Mouse (Mus musculus) olfactory bulb, adult 2 months (tissue): ENCODE results near the gene Ccdc183. TPM values are rescaled to one million over a fixed set of nuclear protein-coding genes. Genes with fewer than 3 reads are reported as not detected.

ENCODE experiments used
- H3K27ac ChIP-seq: fragments of 200-500 bp; 2 replicates; pipeline ENCODE4 v1.5.1; 2012; ENCODE audit warnings: low read depth, low read length; ENCODE audit not compliant: insufficient read depth
- H3K4me1 ChIP-seq: fragments of 200-500 bp; 2 replicates; pipeline ENCODE4 v1.6.1; 2012; ENCODE audit warnings: low read length; ENCODE audit not compliant: control insufficient read depth, insufficient read depth
- H3K4me3 ChIP-seq: fragments of 200-500 bp; 2 replicates; pipeline ENCODE4 v1.5.1; 2012; ENCODE audit warnings: mild to moderate bottlenecking, low read depth, low read length, moderate library complexity; ENCODE audit not compliant: insufficient read depth
- CTCF ChIP-seq: fragments of 200-500 bp; IDR thresholded peaks from 2 replicates; pipeline ENCODE4 v1.5.1; 2012; ENCODE audit warnings: low read depth, mild to moderate bottlenecking, low read length, moderate library complexity; ENCODE audit not compliant: insufficient read depth
- POLR2A ChIP-seq: fragments of 200-500 bp; IDR thresholded peaks from 2 replicates; pipeline ENCODE4 v1.6.1; 2012; ENCODE audit warnings: mild to moderate bottlenecking, low read depth, low read length, moderate library complexity; ENCODE audit not compliant: insufficient read depth
- WGBS: fragments of 180-500 bp; shearing (Covaris S2); methylation state at CpG from one replicate; pipeline ENCODE4 v1.1.7; 2018; 5-methylcytosine and 5-hydroxymethylcytosine counted together
- polyA plus RNA-seq: library from polyadenylated mRNA; stranded (reverse); fragments of >200 nt; gene quantifications from 2 replicates; pipeline ENCODE4 v1.2.4, GENCODE M21; 2012; ENCODE audit warnings: low replicate concordance; ENCODE audit not compliant: missing spikeins, insufficient read depth, insufficient read length

Ccdc183 gene
- polyA plus RNA-seq, 1 experiment: not detected

DNA sequence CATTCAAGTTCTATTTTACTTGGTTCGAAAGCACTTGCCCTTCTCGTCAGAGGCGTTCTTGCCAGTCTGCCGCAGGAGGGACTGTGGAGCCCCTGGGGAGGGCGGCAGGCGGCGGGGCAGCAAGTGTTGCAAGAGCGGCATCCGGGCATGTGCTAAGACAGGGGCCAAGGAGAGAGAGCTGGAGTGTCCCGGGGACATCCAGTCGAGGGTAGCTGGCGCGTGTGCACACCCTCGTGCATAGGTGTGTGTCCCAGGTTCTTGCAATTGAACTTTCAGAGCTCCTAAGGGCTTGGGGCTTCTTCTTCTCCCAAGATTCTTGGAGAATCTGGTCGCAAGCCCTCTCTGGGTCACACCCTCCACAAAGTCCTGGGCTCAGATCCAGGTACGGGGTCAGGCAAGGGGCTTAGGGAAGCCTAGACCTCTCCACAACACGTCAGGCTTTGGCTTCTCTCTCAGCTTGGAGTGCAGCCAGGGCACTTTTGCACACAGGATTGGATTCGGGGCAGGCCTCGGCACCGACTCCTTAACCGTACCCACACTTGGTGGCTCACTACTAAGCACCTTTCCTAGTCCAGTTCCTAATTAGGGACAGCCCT lies 41.9 kb downstream of the Ccdc183 start:
- Histone ChIP-seq H3K27ac (0 out of 2 replicates have a peak overlapping the region, but pooled peaks have one; percentile 56), H3K4me1 (peaks cover 51% of the 10 kb centered on the region), H3K4me3 (peak overlapping the region; percentile 69)
- TF ChIP-seq POLR2A (no peak), CTCF (no peak)
- 8% methylated on average over 21 of the region's 21 CpGs for WGBS

DNA sequence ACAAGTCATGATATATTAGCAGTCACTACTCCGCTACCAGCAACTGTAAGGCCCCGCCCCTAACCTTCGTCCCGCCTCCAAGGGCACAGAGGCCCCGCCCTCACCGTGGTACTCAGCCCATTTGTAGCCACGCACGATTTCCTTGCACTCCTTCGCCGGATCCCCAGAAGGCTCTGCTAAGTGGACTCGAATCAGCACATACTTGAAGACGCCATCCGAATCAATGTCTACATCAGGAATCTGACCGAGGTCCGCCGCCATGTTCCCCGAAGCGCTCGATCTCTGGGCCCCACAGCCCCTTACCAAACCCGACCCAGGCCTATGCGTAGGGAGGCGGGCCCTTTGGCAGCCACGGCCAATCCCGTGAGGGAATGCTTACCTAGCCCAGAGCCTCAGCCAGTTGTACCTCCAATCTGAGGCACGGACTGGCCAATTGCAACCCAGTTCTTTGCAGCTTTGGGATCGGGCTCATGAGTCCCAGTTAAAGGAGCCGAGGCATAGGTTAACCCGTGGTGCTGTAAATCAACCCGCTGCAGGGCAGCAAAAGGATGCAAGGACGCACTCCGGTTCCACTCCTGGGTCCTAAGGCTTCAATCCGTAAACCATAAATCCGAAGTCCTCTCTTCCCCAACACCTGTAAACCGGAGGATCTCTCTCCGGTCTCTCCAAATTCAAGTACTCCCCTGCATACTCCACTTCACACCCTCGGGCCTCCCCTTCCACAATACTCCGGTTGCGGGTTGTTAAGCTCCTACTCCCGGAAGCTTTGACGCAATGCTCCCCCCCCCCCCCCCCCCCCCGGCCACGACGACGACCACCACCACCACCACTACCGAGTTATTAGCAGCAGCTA lies 42.7 kb downstream of the Ccdc183 start, which contains the start of the genes Mamdc4 and Phpt1:
TSS of gene Mamdc4 (minus strand) at position 267 of the 853 bp plus-strand sequence.
TSS of gene Phpt1 (minus strand) at position 646 of the 853 bp plus-strand sequence.
- Histone ChIP-seq H3K4me3 (peak within 1 kb of the TSS; percentile 69), H3K27ac (peak within 1 kb of the TSS; percentile 96), H3K4me1 (peaks cover 46% of the 10 kb centered on the region)
- no peak for TF ChIP-seq CTCF
- TF ChIP-seq POLR2A: peak; percentile 83
- under 1% methylated on average over 44 of the region's 45 CpGs for WGBS

DNA sequence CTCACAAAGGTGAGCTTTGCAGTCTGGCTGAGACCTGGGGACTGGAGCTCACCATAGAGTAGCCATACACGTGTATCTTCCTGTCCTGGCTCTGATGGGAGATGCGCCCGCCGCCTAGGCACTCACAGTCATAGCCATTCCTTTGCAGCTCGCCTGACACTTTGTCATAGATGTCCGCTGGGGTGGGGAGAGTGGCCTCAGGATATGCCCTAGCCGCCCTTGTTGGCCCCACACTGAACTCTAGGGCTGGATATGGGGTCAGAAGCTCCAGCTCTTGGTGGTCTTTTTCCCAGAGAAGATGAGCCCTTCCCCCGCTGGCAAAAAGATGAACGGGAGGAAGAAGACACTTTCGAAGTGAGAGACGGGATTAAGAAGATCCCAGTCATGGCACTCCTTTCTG lies 43.3 kb downstream of the Ccdc183 start:
- TF ChIP-seq CTCF (no peak), POLR2A (no peak)
- peak overlapping the region; percentile 69 for H3K4me3 ChIP-seq
- H3K27ac ChIP-seq: peak overlapping the region; percentile 96; the same call in 1 of the 2 replicates
- peaks cover 39% of the 10 kb centered on the region for H3K4me1 ChIP-seq
- WGBS: 4% methylated on average over 11 of the region's 11 CpGs

DNA sequence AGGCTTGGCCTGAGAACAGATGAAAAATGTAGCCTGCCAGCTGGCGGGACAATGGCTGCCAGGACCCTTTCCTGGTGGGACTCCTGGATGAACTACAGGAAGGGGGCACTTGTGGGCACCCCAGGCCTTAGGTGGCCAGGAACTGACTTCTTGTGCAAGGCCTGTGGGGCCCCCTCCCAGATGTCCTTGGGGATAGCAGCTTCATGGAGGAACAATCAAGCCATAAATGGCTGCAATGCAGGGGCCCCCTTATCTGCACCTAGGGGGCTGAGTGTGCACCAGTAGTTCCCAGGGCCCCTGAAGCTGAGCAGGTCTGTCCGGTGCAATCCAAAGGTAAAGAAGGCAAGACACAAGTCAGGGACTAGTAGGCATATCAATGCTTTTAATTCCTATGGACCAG lies 44.4 kb downstream of the Ccdc183 start:
- Histone ChIP-seq H3K27ac (no peak overlapping the region), H3K4me1 (peaks cover 32% of the 10 kb centered on the region), H3K4me3 (no peak overlapping the region)
- 95% methylated on average over 2 of the region's 2 CpGs for WGBS
- TF ChIP-seq CTCF (no peak), POLR2A (no peak)

DNA sequence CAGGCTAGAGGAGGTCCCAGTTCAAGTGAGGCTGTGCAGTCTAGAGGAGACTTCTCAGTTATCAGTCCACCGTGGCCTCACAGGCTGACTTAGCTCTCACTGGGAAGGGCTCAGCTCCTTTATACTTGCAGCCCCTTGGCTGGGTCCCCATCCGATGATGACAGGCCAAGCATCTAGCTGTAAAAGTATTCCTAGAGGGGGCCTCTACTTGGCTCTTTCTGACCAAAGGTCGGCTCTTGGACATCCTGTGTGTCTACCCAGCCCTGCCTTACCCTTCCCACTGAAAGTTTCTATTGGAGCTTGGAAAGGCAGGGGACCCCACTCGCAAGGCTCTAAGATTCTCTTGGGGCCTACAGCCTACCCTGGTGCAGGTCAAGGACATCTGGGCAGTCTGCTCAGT lies 46.3 kb downstream of the Ccdc183 start:
- Histone ChIP-seq H3K4me3 (no peak overlapping the region), H3K4me1 (peaks cover 17% of the 10 kb centered on the region), H3K27ac (no peak overlapping the region)
- no peak for TF ChIP-seq POLR2A
- TF ChIP-seq CTCF: no peak
- WGBS: 88% methylated on average over 4 of the region's 4 CpGs

DNA sequence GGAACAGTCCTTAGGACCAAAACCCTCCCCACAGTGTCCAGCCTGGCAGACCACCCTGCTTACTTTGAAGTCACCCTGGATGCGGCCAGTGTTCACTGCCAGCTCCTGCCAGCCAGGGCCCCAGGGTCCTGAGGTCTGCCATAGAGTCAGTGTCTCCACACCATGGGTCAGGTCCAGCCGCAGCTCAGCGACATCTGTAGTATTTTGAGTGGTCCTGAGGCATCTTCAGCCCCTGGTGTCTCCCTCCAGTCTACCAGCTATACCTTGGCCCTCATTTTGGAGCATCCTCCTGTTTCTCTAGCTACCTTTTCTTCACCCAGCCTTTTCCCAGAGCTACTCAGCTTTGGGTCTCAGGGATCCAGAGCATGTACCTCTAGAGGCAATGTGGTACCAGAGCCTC lies 48.2 kb downstream of the Ccdc183 start:
- no peak overlapping the region for H3K27ac ChIP-seq
- H3K4me3 ChIP-seq: no peak overlapping the region
- no peak for TF ChIP-seq POLR2A
- TF ChIP-seq CTCF: no peak
- H3K4me1 ChIP-seq: peaks cover 7% of the 10 kb centered on the region
- WGBS: 95% methylated on average over 3 of the region's 3 CpGs

DNA sequence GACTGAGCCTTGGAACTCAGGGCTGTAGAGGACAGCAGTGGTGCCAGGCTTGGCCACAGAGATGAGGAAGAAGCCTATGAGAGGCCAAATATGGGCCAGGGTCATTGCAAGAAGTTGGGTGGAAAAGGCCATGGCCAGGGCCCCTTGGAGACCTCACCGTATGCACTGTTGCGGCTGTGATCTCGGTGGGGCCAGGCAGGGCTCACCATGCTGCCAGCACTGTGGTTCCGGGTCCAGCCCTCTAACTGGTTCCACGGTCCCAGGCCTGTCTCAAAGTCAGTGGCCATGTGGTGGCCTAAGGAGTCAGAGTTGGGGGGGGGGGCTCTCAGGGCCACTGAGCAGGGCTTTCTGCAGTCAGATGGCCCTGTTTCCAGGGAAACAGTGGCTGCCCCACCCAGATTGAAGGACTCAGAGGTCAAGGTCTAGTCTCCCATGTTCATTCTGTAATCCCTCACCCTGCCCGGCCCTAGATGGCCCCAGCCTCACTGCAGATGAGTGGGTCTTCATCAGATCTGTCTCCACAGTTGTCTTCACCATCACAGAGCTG lies 48.9 kb downstream of the Ccdc183 start:
- 83% methylated on average over 6 of the region's 6 CpGs for WGBS
- H3K4me3 ChIP-seq: no peak overlapping the region
- TF ChIP-seq POLR2A (no peak), CTCF (no peak)
- H3K27ac ChIP-seq: no peak overlapping the region
- peaks cover 7% of the 10 kb centered on the region for H3K4me1 ChIP-seq

DNA sequence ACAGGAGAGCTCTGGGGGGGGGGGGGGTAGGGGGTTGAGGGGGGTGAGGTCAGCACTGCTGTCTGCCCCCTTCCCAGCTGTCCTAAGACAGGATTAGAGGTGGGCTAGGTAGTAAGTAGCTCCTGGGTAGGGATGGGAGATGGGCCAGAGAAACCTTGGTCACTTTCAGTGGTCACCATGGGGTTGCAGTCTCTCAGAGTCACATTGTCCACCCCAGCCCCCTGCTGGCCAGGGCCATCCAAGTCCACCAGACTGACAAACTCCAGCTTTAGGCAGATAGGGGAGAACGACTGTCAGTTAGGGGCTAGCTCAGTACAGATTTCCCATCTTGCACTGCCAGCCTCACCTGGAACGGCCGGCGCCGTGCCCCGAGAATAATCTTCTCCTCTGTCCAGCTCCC lies 50.9 kb downstream of the Ccdc183 start:
- WGBS: 88% methylated on average over 6 of the region's 6 CpGs
- Histone ChIP-seq H3K4me3 (no peak overlapping the region), H3K4me1 (no peaks in the 10 kb centered on the region), H3K27ac (no peak overlapping the region)
- TF ChIP-seq CTCF (no peak), POLR2A (no peak)

DNA sequence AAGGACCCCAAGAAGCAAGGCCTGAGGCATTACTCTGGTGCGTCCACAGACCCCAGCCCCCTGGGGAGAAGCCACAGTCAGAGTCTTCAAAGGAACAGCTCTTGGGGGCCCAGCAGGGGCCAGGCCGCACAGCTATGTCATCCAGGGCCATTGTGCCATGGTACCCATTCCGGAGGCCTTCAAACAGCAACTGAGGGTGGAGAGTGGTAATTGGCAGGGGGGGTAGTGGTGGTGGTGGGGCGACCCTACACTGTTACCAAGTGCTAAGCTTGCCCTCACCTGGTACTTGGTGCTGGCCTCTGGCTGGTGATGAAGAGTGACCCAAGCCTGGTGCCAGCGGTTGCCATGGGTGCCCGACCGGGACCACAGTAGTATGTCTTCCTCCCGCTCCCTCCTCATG lies 51.7 kb downstream of the Ccdc183 start:
- Histone ChIP-seq H3K4me3 (no peak overlapping the region), H3K4me1 (no peaks in the 10 kb centered on the region), H3K27ac (no peak overlapping the region)
- WGBS: 88% methylated on average over 8 of the region's 8 CpGs
- TF ChIP-seq POLR2A: no peak
- no peak for TF ChIP-seq CTCF
